Mouse (Mus musculus): ENCODE measurements around the gene Gdf5. TPM values are rescaled to one million over a fixed set of nuclear protein-coding genes. Genes with fewer than 3 reads are reported as not detected.

Gene Gdf5
- not detected for polyA plus RNA-seq (2012; fragmentation: generic; extraction: Trizol)
- long read RNA-seq, experiment 1, result 0 reads
- long read RNA-seq, experiment 2, result 0 reads

DNA sequence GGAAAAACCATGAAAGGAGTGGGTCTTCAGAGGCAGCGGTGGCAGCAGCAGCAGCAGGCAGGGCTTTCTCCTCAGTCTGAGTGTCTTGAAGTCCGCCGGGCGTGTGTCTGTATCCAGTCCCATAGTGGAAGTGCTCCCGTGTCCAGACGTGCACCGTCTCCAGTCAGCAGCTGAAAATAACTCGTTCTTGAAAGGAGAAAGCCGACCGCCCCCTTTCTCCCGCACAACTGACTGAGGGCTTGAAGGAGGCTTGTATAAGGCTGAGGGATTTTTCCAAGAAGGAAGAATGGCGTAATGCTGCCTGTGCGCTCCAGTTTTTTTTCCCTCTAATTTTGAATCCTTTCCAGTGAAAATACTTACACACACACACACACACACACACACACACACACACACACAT lies at the start of gene Gdf5:
Gene Gdf5, minus strand, starts transcription at position 244 of the 400 bp plus-strand sequence.
- no peaks in the 10 kb centered on the region for H3K79me2 ChIP-seq (ENCODE audit: control insufficient read depth, insufficient read depth)
- H3K36me3 ChIP-seq (ENCODE audit: control insufficient read depth, insufficient read depth), result no peaks in the 10 kb centered on the region
- TF ChIP-seq USF1 (IDR thresholded peaks at IDR 0.05; ENCODE audit: low read depth) (no peak), CTCF (IDR thresholded peaks at IDR 0.05; ENCODE audit: control insufficient read depth, insufficient read depth, insufficient read length) (no peak), MAX (IDR thresholded peaks at IDR 0.05) (no peak), FOSL1 (IDR thresholded peaks at IDR 0.05; ENCODE audit: insufficient read depth, low read length, poor library complexity, severe bottlenecking) (no peak), CEBPB (IDR thresholded peaks at IDR 0.05; ENCODE audit: low read depth) (no peak), MYOG (IDR thresholded peaks at IDR 0.05; ENCODE audit: control insufficient read depth, extremely low read depth, insufficient read length) (no peak), MYOD1 (IDR thresholded peaks at IDR 0.05; ENCODE audit: control insufficient read depth, insufficient read length, low read depth) (no peak)
- no peak within 1 kb of the TSS for H3ac ChIP-seq (ENCODE audit: control insufficient read depth, insufficient read length, low read depth)
- no peak within 1 kb of the TSS for H3K4me3 ChIP-seq (ENCODE audit: insufficient read depth, poor library complexity, severe bottlenecking)
- no peaks in the 10 kb centered on the region for H3K79me3 ChIP-seq (ENCODE audit: low read depth)
- no peaks in the 10 kb centered on the region for H3K27me3 ChIP-seq (ENCODE audit: control insufficient read depth, insufficient read depth, insufficient read length)

DNA sequence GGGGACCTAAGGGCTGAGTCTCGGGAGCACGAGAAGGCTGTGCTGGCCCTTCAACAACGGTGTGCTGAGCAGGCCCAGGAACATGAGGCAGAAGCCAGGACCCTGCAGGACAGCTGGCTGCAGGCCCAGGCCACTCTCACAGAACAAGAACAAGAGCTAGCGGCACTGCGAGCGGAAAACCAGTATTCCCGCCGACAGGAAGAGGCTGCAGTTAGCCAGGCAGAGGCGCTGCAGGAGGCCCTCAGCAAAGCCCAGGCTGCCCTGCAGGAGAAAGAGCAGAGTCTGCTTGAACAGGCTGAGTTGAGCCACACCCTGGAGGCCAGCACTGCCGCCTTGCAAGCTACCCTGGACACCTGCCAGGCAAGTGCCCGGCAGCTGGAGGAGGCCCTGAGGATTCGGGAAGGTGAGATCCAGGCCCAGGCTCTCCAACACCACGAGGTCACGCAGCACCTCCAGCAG lies 46.7 kb upstream of the Gdf5 start:
- Histone ChIP-seq H3K4me3 (ENCODE audit: insufficient read depth, poor library complexity, severe bottlenecking) (no peak overlapping the region), H3K36me3 (ENCODE audit: control insufficient read depth, insufficient read depth) (peaks cover 89% of the 10 kb centered on the region), H3K79me3 (ENCODE audit: low read depth) (no peaks in the 10 kb centered on the region), H3K27me3 (ENCODE audit: control insufficient read depth, insufficient read depth, insufficient read length) (no peaks in the 10 kb centered on the region), H3ac (ENCODE audit: control insufficient read depth, insufficient read length, low read depth) (no peak overlapping the region), H3K79me2 (ENCODE audit: control insufficient read depth, insufficient read depth) (no peaks in the 10 kb centered on the region)
- TF ChIP-seq USF1 (IDR thresholded peaks at IDR 0.05; ENCODE audit: low read depth) (no peak), FOSL1 (IDR thresholded peaks at IDR 0.05; ENCODE audit: insufficient read depth, low read length, poor library complexity, severe bottlenecking) (no peak), MAX (IDR thresholded peaks at IDR 0.05) (no peak), MYOD1 (IDR thresholded peaks at IDR 0.05; ENCODE audit: control insufficient read depth, insufficient read length, low read depth) (no peak), CTCF (IDR thresholded peaks at IDR 0.05; ENCODE audit: control insufficient read depth, insufficient read depth, insufficient read length) (no peak), MYOG (IDR thresholded peaks at IDR 0.05; ENCODE audit: control insufficient read depth, extremely low read depth, insufficient read length) (no peak), CEBPB (IDR thresholded peaks at IDR 0.05; ENCODE audit: low read depth) (no peak)

DNA sequence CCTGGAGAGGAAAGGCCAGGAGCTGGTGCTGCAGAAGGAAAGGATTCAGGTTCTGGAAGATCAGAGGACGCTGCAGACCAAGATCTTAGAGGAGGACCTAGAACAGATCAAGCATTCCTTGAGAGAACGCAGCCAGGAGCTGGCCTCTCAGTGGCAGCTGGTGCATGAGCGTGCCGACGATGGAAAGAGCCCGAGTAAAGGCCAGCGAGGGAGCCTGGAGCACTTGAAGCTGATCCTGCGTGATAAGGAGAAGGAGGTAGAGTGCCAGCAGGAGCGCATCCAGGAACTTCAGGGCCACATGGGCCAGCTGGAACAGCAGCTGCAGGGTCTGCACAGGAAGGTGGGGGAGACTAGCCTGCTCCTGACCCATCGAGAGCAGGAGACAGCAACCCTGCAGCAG lies 46.0 kb upstream of the Gdf5 start:
- TF ChIP-seq FOSL1 (IDR thresholded peaks at IDR 0.05; ENCODE audit: insufficient read depth, low read length, poor library complexity, severe bottlenecking) (no peak), CEBPB (IDR thresholded peaks at IDR 0.05; ENCODE audit: low read depth) (no peak), MYOD1 (IDR thresholded peaks at IDR 0.05; ENCODE audit: control insufficient read depth, insufficient read length, low read depth) (no peak), CTCF (IDR thresholded peaks at IDR 0.05; ENCODE audit: control insufficient read depth, insufficient read depth, insufficient read length) (no peak), USF1 (IDR thresholded peaks at IDR 0.05; ENCODE audit: low read depth) (no peak), MYOG (IDR thresholded peaks at IDR 0.05; ENCODE audit: control insufficient read depth, extremely low read depth, insufficient read length) (no peak), MAX (IDR thresholded peaks at IDR 0.05) (no peak)
- no peaks in the 10 kb centered on the region for H3K79me2 ChIP-seq (ENCODE audit: control insufficient read depth, insufficient read depth)
- peaks cover 89% of the 10 kb centered on the region for H3K36me3 ChIP-seq (ENCODE audit: control insufficient read depth, insufficient read depth)
- H3K27me3 ChIP-seq (ENCODE audit: control insufficient read depth, insufficient read depth, insufficient read length), result no peaks in the 10 kb centered on the region
- no peak overlapping the region for H3K4me3 ChIP-seq (ENCODE audit: insufficient read depth, poor library complexity, severe bottlenecking)
- H3ac ChIP-seq (ENCODE audit: control insufficient read depth, insufficient read length, low read depth), result no peak overlapping the region
- no peaks in the 10 kb centered on the region for H3K79me3 ChIP-seq (ENCODE audit: low read depth)

DNA sequence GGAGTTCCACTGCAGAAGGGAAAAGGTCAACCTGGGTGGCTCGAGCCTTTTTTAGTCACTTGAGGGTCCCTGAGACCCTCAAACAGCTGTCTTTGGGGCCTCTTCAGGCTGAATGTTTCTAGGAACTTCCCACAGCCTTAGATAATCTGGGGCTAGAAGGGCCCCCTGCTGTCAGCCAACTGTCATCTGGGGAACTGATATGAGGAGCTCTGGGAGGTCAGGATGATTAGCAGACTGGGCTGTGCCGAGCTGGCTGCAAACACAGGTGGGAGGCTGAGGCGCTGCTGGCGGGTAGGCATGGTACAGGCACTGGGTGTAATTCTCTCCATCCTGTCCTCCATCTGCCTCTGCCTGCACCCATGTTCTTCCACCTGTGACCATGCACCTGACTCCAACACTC lies 43.9 kb upstream of the Gdf5 start:
- TF ChIP-seq MYOD1 (IDR thresholded peaks at IDR 0.05; ENCODE audit: control insufficient read depth, insufficient read length, low read depth), result no peak
- TF ChIP-seq CEBPB (IDR thresholded peaks at IDR 0.05; ENCODE audit: low read depth), result no peak
- TF ChIP-seq CTCF (IDR thresholded peaks at IDR 0.05; ENCODE audit: control insufficient read depth, insufficient read depth, insufficient read length), result no peak
- H3K4me3 ChIP-seq (ENCODE audit: insufficient read depth, poor library complexity, severe bottlenecking), result no peak overlapping the region
- no peak overlapping the region for H3ac ChIP-seq (ENCODE audit: control insufficient read depth, insufficient read length, low read depth)
- no peaks in the 10 kb centered on the region for H3K79me2 ChIP-seq (ENCODE audit: control insufficient read depth, insufficient read depth)
- peaks cover 93% of the 10 kb centered on the region for H3K36me3 ChIP-seq (ENCODE audit: control insufficient read depth, insufficient read depth)
- H3K79me3 ChIP-seq (ENCODE audit: low read depth), result no peaks in the 10 kb centered on the region
- H3K27me3 ChIP-seq (ENCODE audit: control insufficient read depth, insufficient read depth, insufficient read length), result no peaks in the 10 kb centered on the region

DNA sequence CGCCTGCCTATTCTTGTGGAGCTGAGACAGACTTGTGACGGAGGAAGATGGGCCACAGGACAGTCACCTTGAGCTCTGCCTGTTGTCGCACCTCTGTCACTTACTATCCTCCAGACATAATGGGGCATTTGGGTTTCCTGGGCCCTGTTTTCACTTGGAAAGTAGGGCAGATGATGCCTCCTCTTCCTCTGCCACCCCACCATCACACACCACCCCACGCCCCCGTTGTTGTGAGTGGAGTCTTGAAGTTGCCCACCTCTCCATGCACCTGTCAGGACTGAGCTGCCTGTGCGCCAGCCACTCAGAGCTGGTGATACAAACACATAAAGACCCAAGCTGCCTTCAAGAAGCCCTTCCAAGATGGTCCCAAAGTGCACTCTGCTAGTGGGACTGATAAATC lies 42.0 kb upstream of the Gdf5 start:
- H3K4me3 ChIP-seq (ENCODE audit: insufficient read depth, poor library complexity, severe bottlenecking), result no peak overlapping the region
- H3K36me3 ChIP-seq (ENCODE audit: control insufficient read depth, insufficient read depth), result peaks cover 95% of the 10 kb centered on the region
- no peaks in the 10 kb centered on the region for H3K79me3 ChIP-seq (ENCODE audit: low read depth)
- no peak for TF ChIP-seq FOSL1 (IDR thresholded peaks at IDR 0.05; ENCODE audit: insufficient read depth, low read length, poor library complexity, severe bottlenecking)
- no peak for TF ChIP-seq MAX (IDR thresholded peaks at IDR 0.05)
- no peak for TF ChIP-seq MYOD1 (IDR thresholded peaks at IDR 0.05; ENCODE audit: control insufficient read depth, insufficient read length, low read depth)
- TF ChIP-seq CEBPB (IDR thresholded peaks at IDR 0.05; ENCODE audit: low read depth), result no peak
- no peak for TF ChIP-seq USF1 (IDR thresholded peaks at IDR 0.05; ENCODE audit: low read depth)
- TF ChIP-seq MYOG (IDR thresholded peaks at IDR 0.05; ENCODE audit: control insufficient read depth, extremely low read depth, insufficient read length), result no peak
- TF ChIP-seq CTCF (IDR thresholded peaks at IDR 0.05; ENCODE audit: control insufficient read depth, insufficient read depth, insufficient read length), result no peak
- H3K27me3 ChIP-seq (ENCODE audit: control insufficient read depth, insufficient read depth, insufficient read length), result no peaks in the 10 kb centered on the region
- H3ac ChIP-seq (ENCODE audit: control insufficient read depth, insufficient read length, low read depth), result no peak overlapping the region
- no peaks in the 10 kb centered on the region for H3K79me2 ChIP-seq (ENCODE audit: control insufficient read depth, insufficient read depth)

DNA sequence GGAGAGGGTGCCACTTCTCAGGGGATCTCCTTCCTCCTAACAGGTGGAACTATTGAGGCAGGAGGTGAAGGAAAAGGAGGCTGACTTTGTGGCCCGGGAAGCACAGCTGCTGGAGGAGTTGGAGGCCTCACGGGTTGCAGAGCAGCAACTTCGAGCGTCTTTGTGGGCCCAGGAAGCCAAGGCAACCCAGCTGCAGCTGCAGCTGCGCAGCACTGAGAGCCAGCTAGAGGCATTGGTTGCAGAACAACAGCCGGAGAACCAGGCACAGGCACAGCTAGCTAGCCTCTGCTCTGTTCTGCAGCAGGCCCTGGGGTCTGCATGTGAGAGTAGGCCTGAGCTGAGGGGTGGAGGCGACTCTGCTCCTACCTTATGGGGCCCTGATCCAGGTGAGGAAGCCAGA lies 40.6 kb upstream of the Gdf5 start:
- Histone ChIP-seq H3K4me3 (ENCODE audit: insufficient read depth, poor library complexity, severe bottlenecking) (no peak overlapping the region), H3K79me2 (ENCODE audit: control insufficient read depth, insufficient read depth) (peaks cover 7% of the 10 kb centered on the region), H3K36me3 (ENCODE audit: control insufficient read depth, insufficient read depth) (peaks cover 98% of the 10 kb centered on the region), H3ac (ENCODE audit: control insufficient read depth, insufficient read length, low read depth) (no peak overlapping the region), H3K27me3 (ENCODE audit: control insufficient read depth, insufficient read depth, insufficient read length) (no peaks in the 10 kb centered on the region), H3K79me3 (ENCODE audit: low read depth) (peaks cover 2% of the 10 kb centered on the region)
- TF ChIP-seq CEBPB (IDR thresholded peaks at IDR 0.05; ENCODE audit: low read depth), result no peak
- TF ChIP-seq CTCF (IDR thresholded peaks at IDR 0.05; ENCODE audit: control insufficient read depth, insufficient read depth, insufficient read length), result no peak
- no peak for TF ChIP-seq FOSL1 (IDR thresholded peaks at IDR 0.05; ENCODE audit: insufficient read depth, low read length, poor library complexity, severe bottlenecking)
- TF ChIP-seq MYOD1 (IDR thresholded peaks at IDR 0.05; ENCODE audit: control insufficient read depth, insufficient read length, low read depth), result no peak
- no peak for TF ChIP-seq MAX (IDR thresholded peaks at IDR 0.05)
- no peak for TF ChIP-seq USF1 (IDR thresholded peaks at IDR 0.05; ENCODE audit: low read depth)
- TF ChIP-seq MYOG (IDR thresholded peaks at IDR 0.05; ENCODE audit: control insufficient read depth, extremely low read depth, insufficient read length), result no peak

Measured in C2C12 (cell line).